Mouse (Mus musculus): ENCODE results near the gene Tnip1. TPM values are rescaled to one million over a fixed set of nuclear protein-coding genes. Genes with fewer than 3 reads are reported as not detected.
A peak's percentile ranks its signal among the peaks of the same experiment; 100 is the strongest.

Tnip1 gene
- total and polyA plus RNA-seq, 2 experiments: 3.0 to 8.1 TPM

- TF ChIP-seq POLR2A (IDR thresholded peaks at IDR 0.05; ENCODE audit: extremely low read depth, insufficient read depth, low read length) (no peak), CTCF (IDR thresholded peaks at IDR 0.05; ENCODE audit: low read depth, low read length) (no peak)
- H3K27me3 ChIP-seq (ENCODE audit: control insufficient read depth, insufficient read depth, low read length): peaks cover 3% of the 10 kb centered on the region; the same call in 1 of the 2 replicates
- DNase-seq (ENCODE audit: extremely low read depth, low read depth, low spot score): peak; percentile 39
- no peaks in the 10 kb centered on the region for H3K4me1 ChIP-seq (ENCODE audit: control insufficient read depth, insufficient read depth, low read length)
- 22% methylated on average over 4 of the region's 4 CpGs for WGBS
- no peak overlapping the region for H3K27ac ChIP-seq (replicated peaks; ENCODE audit: insufficient read depth, low read depth, low read length)
- H3K9ac ChIP-seq (ENCODE audit: low read depth, low read length): no peak overlapping the region
- H3K4me3 ChIP-seq (ENCODE audit: insufficient read depth, low read depth, low read length): no peak overlapping the region
- no peaks in the 10 kb centered on the region for H3K36me3 ChIP-seq (ENCODE audit: control insufficient read depth, insufficient read depth, low read length)
- H3K79me2 ChIP-seq (ENCODE audit: control insufficient read depth, insufficient read depth, low read length): no peaks in the 10 kb centered on the region
Observed at GRCm38 (mm10) chr11:54905931-54906330, 56.8 kb downstream of the Tnip1 start.

DNA sequence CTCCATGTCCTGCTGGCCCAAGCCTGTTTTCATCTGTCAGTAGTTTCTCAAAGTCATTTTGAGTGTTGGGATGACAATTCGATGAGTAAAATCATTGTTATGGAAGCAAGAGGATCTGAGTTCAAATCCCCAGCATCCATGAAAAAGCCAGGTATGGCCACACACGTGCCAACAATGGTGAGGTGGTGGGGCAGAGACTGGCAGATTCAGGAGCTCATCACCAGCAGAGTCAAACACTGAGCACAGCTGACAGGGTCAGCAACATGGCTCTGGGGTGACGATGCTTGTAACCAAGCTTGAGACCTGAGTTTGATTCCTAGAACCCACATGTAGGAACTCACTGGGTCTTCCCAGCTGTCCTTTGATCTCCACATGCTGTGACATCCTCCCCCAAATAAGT is 57.6 kb downstream of the Tnip1 start:
- H3K27ac ChIP-seq (replicated peaks; ENCODE audit: insufficient read depth, low read depth, low read length): no peak overlapping the region
- H3K9ac ChIP-seq (ENCODE audit: low read depth, low read length): no peak overlapping the region
- no peaks in the 10 kb centered on the region for H3K36me3 ChIP-seq (ENCODE audit: control insufficient read depth, insufficient read depth, low read length)
- 93% methylated on average over 3 of the region's 3 CpGs for WGBS
- TF ChIP-seq CTCF (IDR thresholded peaks at IDR 0.05; ENCODE audit: low read depth, low read length): no peak
- no peak for TF ChIP-seq POLR2A (IDR thresholded peaks at IDR 0.05; ENCODE audit: extremely low read depth, insufficient read depth, low read length)
- H3K4me3 ChIP-seq (ENCODE audit: insufficient read depth, low read depth, low read length): no peak overlapping the region
- H3K4me1 ChIP-seq (ENCODE audit: control insufficient read depth, insufficient read depth, low read length): no peaks in the 10 kb centered on the region
- peaks cover 3% of the 10 kb centered on the region; the same call in 1 of the 2 replicates for H3K27me3 ChIP-seq (ENCODE audit: control insufficient read depth, insufficient read depth, low read length)
- no peak for DNase-seq (ENCODE audit: extremely low read depth, low read depth, low spot score)
- no peaks in the 10 kb centered on the region for H3K79me2 ChIP-seq (ENCODE audit: control insufficient read depth, insufficient read depth, low read length)

GRCm38 (mm10) chr11:54903940-54904706 is 58.6 kb downstream of the Tnip1 start:
- Histone ChIP-seq H3K79me2 (ENCODE audit: control insufficient read depth, insufficient read depth, low read length) (no peaks in the 10 kb centered on the region), H3K27me3 (ENCODE audit: control insufficient read depth, insufficient read depth, low read length) (peaks cover 5% of the 10 kb centered on the region; the same call in 1 of the 2 replicates), H3K4me3 (ENCODE audit: insufficient read depth, low read depth, low read length) (no peak overlapping the region), H3K4me1 (ENCODE audit: control insufficient read depth, insufficient read depth, low read length) (no peaks in the 10 kb centered on the region), H3K27ac (replicated peaks; ENCODE audit: insufficient read depth, low read depth, low read length) (no peak overlapping the region), H3K9ac (ENCODE audit: low read depth, low read length) (no peak overlapping the region), H3K36me3 (ENCODE audit: control insufficient read depth, insufficient read depth, low read length) (no peaks in the 10 kb centered on the region)
- 88% methylated on average over 4 of the region's 4 CpGs for WGBS
- TF ChIP-seq CTCF (IDR thresholded peaks at IDR 0.05; ENCODE audit: low read depth, low read length) (no peak), POLR2A (IDR thresholded peaks at IDR 0.05; ENCODE audit: extremely low read depth, insufficient read depth, low read length) (no peak)
- no peak for DNase-seq (ENCODE audit: extremely low read depth, low read depth, low spot score)

DNA sequence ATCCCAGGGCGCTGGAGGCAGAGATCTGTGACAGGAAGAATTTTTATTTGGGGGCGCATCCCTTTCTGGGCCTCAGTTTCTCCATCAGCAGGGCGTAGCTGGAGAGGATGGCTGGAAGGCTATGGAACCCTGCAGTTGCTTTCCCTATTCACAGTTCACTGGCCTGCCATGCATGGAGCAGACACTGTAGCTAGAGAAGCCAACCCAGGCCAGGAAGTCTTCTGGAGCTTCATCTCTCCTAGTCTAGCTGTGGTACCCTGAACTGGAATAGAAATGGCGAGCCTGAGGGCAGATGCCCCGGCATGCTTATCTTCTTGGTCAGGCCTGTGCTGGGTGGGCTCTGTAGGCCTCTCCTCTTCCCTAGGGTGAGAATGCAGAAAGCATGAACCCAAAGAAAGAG is 59.4 kb downstream of the Tnip1 start:
- no peaks in the 10 kb centered on the region for H3K4me1 ChIP-seq (ENCODE audit: control insufficient read depth, insufficient read depth, low read length)
- peaks cover 5% of the 10 kb centered on the region; the same call in 1 of the 2 replicates for H3K27me3 ChIP-seq (ENCODE audit: control insufficient read depth, insufficient read depth, low read length)
- TF ChIP-seq CTCF (IDR thresholded peaks at IDR 0.05; ENCODE audit: low read depth, low read length): no peak
- TF ChIP-seq POLR2A (IDR thresholded peaks at IDR 0.05; ENCODE audit: extremely low read depth, insufficient read depth, low read length): no peak
- DNase-seq (ENCODE audit: extremely low read depth, low read depth, low spot score): no peak
- no peaks in the 10 kb centered on the region for H3K36me3 ChIP-seq (ENCODE audit: control insufficient read depth, insufficient read depth, low read length)
- H3K9ac ChIP-seq (ENCODE audit: low read depth, low read length): no peak overlapping the region
- WGBS: 85% methylated on average over 5 of the region's 5 CpGs
- H3K27ac ChIP-seq (replicated peaks; ENCODE audit: insufficient read depth, low read depth, low read length): no peak overlapping the region
- no peaks in the 10 kb centered on the region for H3K79me2 ChIP-seq (ENCODE audit: control insufficient read depth, insufficient read depth, low read length)
- no peak overlapping the region for H3K4me3 ChIP-seq (ENCODE audit: insufficient read depth, low read depth, low read length)

GRCm38 (mm10) chr11:54902333-54903323 is 60.1 kb downstream of the Tnip1 start, which contains the start of gene Gpx3:
Gpx3 (plus strand) TSS chr11:54902453.
- no peak for DNase-seq (ENCODE audit: extremely low read depth, low read depth, low spot score)

More at GRCm38 (mm10) chr11:54902333-54903323, 60.1 kb downstream of the Tnip1 start, which contains the start of gene Gpx3:
- H3K4me3 ChIP-seq (ENCODE audit: insufficient read depth, low read depth, low read length): peak within 1 kb of the TSS; percentile 50
- no peaks in the 10 kb centered on the region for H3K79me2 ChIP-seq (ENCODE audit: control insufficient read depth, insufficient read depth, low read length)
- H3K27ac ChIP-seq (replicated peaks; ENCODE audit: insufficient read depth, low read depth, low read length): no peak within 1 kb of the TSS
- peaks cover 5% of the 10 kb centered on the region; the same call in 1 of the 2 replicates for H3K27me3 ChIP-seq (ENCODE audit: control insufficient read depth, insufficient read depth, low read length)
- 17% methylated on average over 45 of the region's 45 CpGs for WGBS
- peak within 1 kb of the TSS; percentile 44; the same call in 1 of the 2 replicates for H3K9ac ChIP-seq (ENCODE audit: low read depth, low read length)
- TF ChIP-seq CTCF (IDR thresholded peaks at IDR 0.05; ENCODE audit: low read depth, low read length) (no peak), POLR2A (IDR thresholded peaks at IDR 0.05; ENCODE audit: extremely low read depth, insufficient read depth, low read length) (no peak)
- no peaks in the 10 kb centered on the region for H3K36me3 ChIP-seq (ENCODE audit: control insufficient read depth, insufficient read depth, low read length)
- H3K4me1 ChIP-seq (ENCODE audit: control insufficient read depth, insufficient read depth, low read length): no peaks in the 10 kb centered on the region

Measured in liver, adult 2 months (tissue).